Mouse (Mus musculus) hindbrain, embryonic 14.5 days (tissue): Measurements from ENCODE around the gene Plekhm2. TPM values are rescaled to one million over a fixed set of nuclear protein-coding genes. Genes with fewer than 3 reads are reported as not detected.

Source experiments
- ATAC-seq: fragments of 200-750 bp; cut with Nextera tagmentation; 2 replicates; pipeline ENCODE4 v1.8.0; 2017; ENCODE audit warnings: moderate number of reproducible peaks, mild to moderate bottlenecking, moderate TSS enrichment, moderate library complexity; ENCODE audit not compliant: low FRiP score
- DNase-seq: peaks from one replicate; pipeline ENCODE4 v3.0.0-alpha.2; 2015; ENCODE audit warnings: low spot score
- H3K27ac ChIP-seq: fragments of 300-500 bp; sonication (generic); 2 replicates; pipeline ENCODE4 v1.5.1; 2014; ENCODE audit warnings: mild to moderate bottlenecking, moderate library complexity
- H3K27me3 ChIP-seq: fragments of 300-500 bp; sonication (generic); 2 replicates; pipeline ENCODE4 v1.6.1; 2014; ENCODE audit warnings: mild to moderate bottlenecking, low read length, mixed read lengths; ENCODE audit not compliant: control insufficient read depth, insufficient read depth
- H3K36me3 ChIP-seq: fragments of 300-500 bp; sonication (generic); replicated peaks from 2 replicates; pipeline ENCODE4 v1.6.1; 2014; ENCODE audit not compliant: control insufficient read depth, insufficient read depth
- H3K4me1 ChIP-seq: fragments of 300-500 bp; sonication (generic); replicated peaks from 2 replicates; pipeline ENCODE4 v1.6.1; 2014; ENCODE audit warnings: antibody characterized with exemption, low read length, mixed read lengths; ENCODE audit not compliant: control insufficient read depth, insufficient read depth
- H3K4me2 ChIP-seq: fragments of 300-500 bp; sonication (generic); replicated peaks from 2 replicates; pipeline ENCODE4 v1.6.1; 2014; ENCODE audit warnings: mild to moderate bottlenecking, moderate library complexity
- H3K4me3 ChIP-seq: fragments of 300-500 bp; sonication (generic); replicated peaks from 2 replicates; pipeline ENCODE4 v1.5.1; 2014; ENCODE audit warnings: mild to moderate bottlenecking, low read length
- H3K9ac ChIP-seq: fragments of 300-500 bp; sonication (generic); 2 replicates; pipeline ENCODE4 v1.6.1; 2014
- H3K9me3 ChIP-seq: fragments of 300-500 bp; sonication (generic); 2 replicates; pipeline ENCODE4 v1.6.1; 2016; ENCODE audit warnings: low read length; ENCODE audit not compliant: control insufficient read depth
- WGBS: fragments of 180-500 bp; shearing (Covaris S2); extraction: QIAGEN DNeasy Blood & Tissue Kit; methylation state at CpG from one replicate; pipeline ENCODE4 v1.1.7; 2014; 5-methylcytosine and 5-hydroxymethylcytosine counted together
- polyA plus RNA-seq: library from polyadenylated mRNA; unstranded; fragments of >200 nt; fragmentation: Nextera tagmentation; extraction: Ambion mirVana; gene quantifications from 2 replicates; pipeline ENCODE4 v1.2.1, GENCODE M21; 2014

Gene Plekhm2
- polyA plus RNA-seq, 1 experiment from 2014 or later, result 3.9 TPM

- ATAC-seq, result no peak
- H3K4me2 ChIP-seq, result peak overlapping the region; percentile 88
- peak overlapping the region; percentile 66 for H3K4me3 ChIP-seq
- peaks cover 13% of the 10 kb centered on the region; the same call in 1 of the 2 replicates for H3K36me3 ChIP-seq
- 3% methylated on average over 18 of the region's 19 CpGs for WGBS
- no peak for DNase-seq
- H3K4me1 ChIP-seq, result peaks cover 14% of the 10 kb centered on the region
- no peaks in the 10 kb centered on the region for H3K27me3 ChIP-seq
- peak overlapping the region; percentile 38; the same call in 1 of the 2 replicates for H3K27ac ChIP-seq
- peak overlapping the region; percentile 81 for H3K9ac ChIP-seq
- H3K9me3 ChIP-seq, result no peaks in the 10 kb centered on the region
Observed at GRCm38 (mm10) chr4:141598199-141598893, 66.4 kb downstream of the Plekhm2 start.

- Histone ChIP-seq H3K9ac (no peak overlapping the region), H3K9me3 (no peaks in the 10 kb centered on the region), H3K4me2 (no peak overlapping the region), H3K27ac (no peak overlapping the region), H3K4me3 (no peak overlapping the region), H3K27me3 (no peaks in the 10 kb centered on the region), H3K36me3 (peaks cover 18% of the 10 kb centered on the region; the same call in 1 of the 2 replicates), H3K4me1 (peaks cover 14% of the 10 kb centered on the region)
- ATAC-seq (no peak), DNase-seq (no peak)
- 90% methylated on average over 8 of the region's 8 CpGs for WGBS
Observed at GRCm38 (mm10) chr4:141596700-141597328, 67.9 kb downstream of the Plekhm2 start.

GRCm38 (mm10) chr4:141595605-141596268 is 69.0 kb downstream of the Plekhm2 start:
- DNase-seq (no peak), ATAC-seq (no peak)
- no peak overlapping the region for H3K27ac ChIP-seq
- H3K9me3 ChIP-seq, result no peaks in the 10 kb centered on the region
- no peak overlapping the region for H3K4me2 ChIP-seq
- H3K27me3 ChIP-seq, result no peaks in the 10 kb centered on the region
- H3K4me1 ChIP-seq, result peaks cover 14% of the 10 kb centered on the region
- 83% methylated on average over 9 of the region's 9 CpGs for WGBS
- H3K9ac ChIP-seq, result no peak overlapping the region
- peaks cover 22% of the 10 kb centered on the region; the same call in 1 of the 2 replicates for H3K36me3 ChIP-seq
- no peak overlapping the region for H3K4me3 ChIP-seq

- no peak for ATAC-seq
- WGBS, result 94% methylated on average over 11 of the region's 11 CpGs
- Histone ChIP-seq H3K9ac (no peak overlapping the region), H3K36me3 (peaks cover 22% of the 10 kb centered on the region; the same call in 1 of the 2 replicates), H3K9me3 (no peaks in the 10 kb centered on the region), H3K4me2 (no peak overlapping the region), H3K4me1 (peaks cover 14% of the 10 kb centered on the region), H3K4me3 (no peak overlapping the region), H3K27me3 (no peaks in the 10 kb centered on the region), H3K27ac (no peak overlapping the region)
- no peak for DNase-seq
Observed at GRCm38 (mm10) chr4:141595138-141595537, 69.6 kb downstream of the Plekhm2 start.

GRCm38 (mm10) chr4:141591547-141591946 is 73.2 kb downstream of the Plekhm2 start:
- H3K4me1 ChIP-seq, result no peaks in the 10 kb centered on the region
- no peak overlapping the region for H3K4me3 ChIP-seq
- DNase-seq (no peak), ATAC-seq (no peak)
- WGBS, result 23% methylated on average over 3 of the region's 3 CpGs
- H3K9ac ChIP-seq, result no peak overlapping the region
- H3K9me3 ChIP-seq, result no peaks in the 10 kb centered on the region
- H3K4me2 ChIP-seq, result no peak overlapping the region
- H3K27me3 ChIP-seq, result no peaks in the 10 kb centered on the region
- H3K36me3 ChIP-seq, result peaks cover 38% of the 10 kb centered on the region
- no peak overlapping the region for H3K27ac ChIP-seq

DNA sequence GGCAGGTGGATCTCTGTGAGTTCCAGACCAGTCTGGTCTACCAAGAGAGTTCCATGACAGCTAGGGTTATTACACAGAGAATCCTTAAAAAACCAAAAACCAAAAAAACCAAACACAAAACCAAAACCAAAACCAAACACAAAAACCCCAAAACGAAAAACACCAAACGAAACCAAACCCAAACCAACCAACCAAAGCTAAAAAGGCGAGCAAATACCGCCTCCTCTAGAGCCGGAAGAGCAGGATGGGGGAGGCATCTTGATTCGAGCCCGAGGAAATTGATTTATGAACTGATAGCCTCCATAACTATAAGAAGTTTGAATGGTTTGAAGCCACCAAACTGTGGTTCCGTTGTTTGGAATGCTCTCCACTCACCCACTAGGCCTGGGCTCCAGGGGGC is 80.8 kb downstream of the Plekhm2 start:
- ATAC-seq (no peak), DNase-seq (no peak)
- H3K36me3 ChIP-seq, result peaks cover 25% of the 10 kb centered on the region
- no peak overlapping the region for H3K4me2 ChIP-seq
- no peaks in the 10 kb centered on the region for H3K4me1 ChIP-seq
- no peaks in the 10 kb centered on the region for H3K9me3 ChIP-seq
- no peaks in the 10 kb centered on the region for H3K27me3 ChIP-seq
- WGBS, result 96% methylated on average over 8 of the region's 8 CpGs
- H3K27ac ChIP-seq, result no peak overlapping the region
- H3K9ac ChIP-seq, result no peak overlapping the region
- no peak overlapping the region for H3K4me3 ChIP-seq

DNA sequence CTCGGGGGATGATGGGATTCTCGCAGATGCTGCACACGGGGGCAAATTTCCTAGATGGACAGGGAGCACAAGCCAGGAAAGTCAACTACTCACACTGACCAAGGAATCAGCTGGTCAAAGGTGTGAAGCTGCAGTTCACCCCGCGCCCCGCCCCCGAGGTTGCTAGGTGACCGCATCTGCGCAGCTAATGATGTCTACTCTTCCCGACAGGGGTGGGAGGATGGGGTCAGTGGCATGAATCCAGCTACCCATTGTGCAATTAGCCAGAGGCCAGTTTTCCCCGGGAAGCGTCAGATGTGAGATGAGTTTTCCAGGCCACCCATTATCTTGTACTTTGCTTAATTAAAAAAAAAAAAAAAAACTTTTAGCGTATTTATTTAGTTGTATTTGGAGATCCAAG is 83.6 kb downstream of the Plekhm2 start:
- H3K4me2 ChIP-seq, result no peak overlapping the region
- H3K27me3 ChIP-seq, result no peaks in the 10 kb centered on the region
- H3K9me3 ChIP-seq, result no peaks in the 10 kb centered on the region
- no peak overlapping the region for H3K9ac ChIP-seq
- DNase-seq (no peak), ATAC-seq (no peak)
- no peaks in the 10 kb centered on the region for H3K4me1 ChIP-seq
- peaks cover 31% of the 10 kb centered on the region for H3K36me3 ChIP-seq
- no peak overlapping the region for H3K4me3 ChIP-seq
- 77% methylated on average over 13 of the region's 13 CpGs for WGBS
- no peak overlapping the region for H3K27ac ChIP-seq

DNA sequence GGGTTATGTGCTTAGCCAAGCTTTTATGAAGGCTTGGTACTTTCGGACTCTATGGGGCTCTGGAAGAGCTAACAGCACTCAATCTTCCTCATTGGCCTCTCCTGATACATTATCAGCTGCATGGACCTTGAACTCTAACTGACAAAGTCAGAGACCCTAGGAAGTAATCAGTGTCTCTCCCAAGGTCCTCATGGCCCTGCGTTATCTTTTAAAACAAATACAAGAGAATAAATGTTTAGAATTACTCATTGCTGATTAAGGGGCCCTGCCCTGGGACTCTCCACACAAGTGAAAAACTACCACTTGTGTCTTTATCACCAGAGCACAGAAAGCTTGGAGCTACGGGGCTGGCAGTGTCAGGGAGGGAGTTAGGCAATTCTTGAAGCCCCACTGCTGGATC is 85.9 kb downstream of the Plekhm2 start:
- Histone ChIP-seq H3K4me1 (no peaks in the 10 kb centered on the region), H3K4me3 (no peak overlapping the region), H3K27me3 (no peaks in the 10 kb centered on the region), H3K36me3 (peaks cover 31% of the 10 kb centered on the region), H3K9ac (no peak overlapping the region), H3K4me2 (no peak overlapping the region), H3K27ac (no peak overlapping the region), H3K9me3 (no peaks in the 10 kb centered on the region)
- 88% methylated on average over 3 of the region's 3 CpGs for WGBS
- ATAC-seq (no peak), DNase-seq (no peak)

GRCm38 (mm10) chr4:141576877-141577276 is 87.8 kb downstream of the Plekhm2 start:
- DNase-seq, result no peak

More at GRCm38 (mm10) chr4:141576877-141577276, 87.8 kb downstream of the Plekhm2 start:
- no peak for ATAC-seq
- H3K9me3 ChIP-seq, result no peaks in the 10 kb centered on the region
- no peaks in the 10 kb centered on the region for H3K27me3 ChIP-seq
- H3K27ac ChIP-seq, result no peak overlapping the region
- H3K9ac ChIP-seq, result no peak overlapping the region
- no peaks in the 10 kb centered on the region for H3K4me1 ChIP-seq
- peaks cover 27% of the 10 kb centered on the region; the same call in 1 of the 2 replicates for H3K36me3 ChIP-seq
- H3K4me3 ChIP-seq, result no peak overlapping the region
- 93% methylated on average over 7 of the region's 7 CpGs for WGBS
- H3K4me2 ChIP-seq, result no peak overlapping the region
